ENCODE assay signal across 27 mouse cellular contexts in the genomic region with DNA sequence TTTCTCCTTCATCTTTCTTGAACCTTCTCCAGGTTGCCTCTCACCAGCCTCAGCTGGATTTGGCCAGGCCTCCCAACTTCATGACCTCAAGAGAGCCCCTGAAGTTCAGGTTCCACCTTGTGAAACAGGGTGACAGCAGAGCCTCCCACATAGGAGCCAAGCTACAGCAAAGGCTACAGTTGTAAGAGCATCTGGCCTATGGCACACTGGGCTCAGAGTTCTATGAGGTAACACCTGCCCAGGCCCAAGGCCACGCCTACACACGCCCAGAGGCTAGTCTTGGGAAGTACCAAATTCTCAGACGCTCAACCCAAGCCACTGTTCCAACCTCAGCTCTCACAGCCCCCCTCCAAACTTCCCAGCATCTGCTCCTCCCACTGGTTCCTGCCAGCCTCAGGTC. TPM values are rescaled to one million over a fixed set of nuclear protein-coding genes. Genes with fewer than 3 reads are reported as not detected.
DNase-seq lines count a peak whose midpoint lies in the region; ATAC-seq and TF ChIP-seq lines count a peak whose summit lies in the region.
"Had no signal": no experiment of that assay in that cellular context is flagged by ENCODE, and none has a peak within 500 bp of the region (broad histone marks: within the 10 kb centered on the region; RNA-seq: fewer than 3 reads in every experiment).

No protein-coding gene starts in this region.

- no peak for TF ChIP-seq CTCF in gastrocnemius, adult 2 months (IDR thresholded peaks at IDR 0.05)
- TF ChIP-seq CTCF in heart, adult 2 months (IDR thresholded peaks at IDR 0.05) = no peak

- no peaks in the 10 kb centered on the region for H3K27me3 ChIP-seq in heart, adult 2 months (ENCODE audit: control insufficient read depth, insufficient read depth, low read length)
- H3K27me3 ChIP-seq: CH12.LX; hindbrain, embryonic 15.5 days; intestine, embryonic 15.5 days; midbrain, embryonic 13.5 days; neural tube, embryonic 12.5 days; stomach, embryonic 15.5 days had no signal

- H3K27ac ChIP-seq in gastrocnemius, adult 2 months = peak overlapping the region; percentile 39; the same call in 1 of the 2 replicates
- no peak overlapping the region for H3K27ac ChIP-seq in heart, adult 2 months
- H3K27ac ChIP-seq: hindbrain, embryonic 15.5 days; intestine, embryonic 15.5 days; liver, embryonic 14.5 days; midbrain, embryonic 13.5 days; neural tube, embryonic 12.5 days; stomach, embryonic 15.5 days had no signal

- no peak for TF ChIP-seq EP300 in heart, adult 2 months (IDR thresholded peaks at IDR 0.05; ENCODE audit: insufficient read depth, low read depth, low read length)

- H3K4me3 ChIP-seq in gastrocnemius, adult 2 months = no peak overlapping the region
- H3K4me3 ChIP-seq in heart, adult 2 months = no peak overlapping the region
- H3K4me3 ChIP-seq: hindbrain, embryonic 15.5 days; intestine, embryonic 15.5 days; midbrain, embryonic 13.5 days; neural tube, embryonic 12.5 days; stomach, embryonic 15.5 days had no signal

- H3K9ac ChIP-seq in heart, adult 2 months (ENCODE audit: low read depth, low read length) = no peak overlapping the region
- H3K9ac ChIP-seq: hindbrain, embryonic 15.5 days; intestine, embryonic 15.5 days; liver, embryonic 14.5 days; midbrain, embryonic 13.5 days; neural tube, embryonic 12.5 days; stomach, embryonic 15.5 days had no signal

- H3K79me2 ChIP-seq in heart, adult 2 months (replicated peaks; ENCODE audit: control insufficient read depth, insufficient read depth, low read length) = peaks cover 12% of the 10 kb centered on the region

- intact Hi-C loops in gastrocnemius, adult 2 months (cut with DNase I) = loop anchor here (10.0 kb wide), 1 partner anchor 788 kb away; a partner anchor contains a TSS
- intact Hi-C loops in heart, adult 2 months (cut with DNase I) = no loop called here

- WGBS in heart, adult 2 months = 82% methylated on average over 3 of the region's 3 CpGs

- DNase-seq in gastrocnemius, adult 2 months = peak; percentile 43
- DNase-seq in gastrocnemius, adult 18-20 months (ENCODE audit: low spot score) = no peak
- DNase-seq in urinary bladder, postnatal 14 days (ENCODE audit: low spot score) = peak; percentile 41
- no peak for DNase-seq in urinary bladder, postnatal 4 days (ENCODE audit: low spot score in 2 of 2)
- peak; percentile 89 for DNase-seq in gonadal fat pad, adult 2 months (ENCODE audit: low read depth)
- no peak for DNase-seq in heart, adult 2 months
- DNase-seq: cerebellum, adult 11 months; cerebellum, postnatal 10 days; embryo, embryonic 11 days; heart, adult 11 months; heart, postnatal 4 days; kidney, adult 9 months; kidney, postnatal 36 days; layer of hippocampus, adult 9-11 months; thymus, postnatal 14 days had no signal

- H3K36me3 ChIP-seq in heart, adult 2 months (ENCODE audit: control insufficient read depth, insufficient read depth, low read length) = no peaks in the 10 kb centered on the region
- H3K36me3 ChIP-seq: hindbrain, embryonic 15.5 days; intestine, embryonic 15.5 days; midbrain, embryonic 13.5 days; neural tube, embryonic 12.5 days; stomach, embryonic 15.5 days had no signal

- no peak for TF ChIP-seq POLR2A in heart, adult 2 months (IDR thresholded peaks at IDR 0.05; ENCODE audit: insufficient read depth, low read depth, low read length)

- peaks cover 11% of the 10 kb centered on the region for H3K4me1 ChIP-seq in heart, adult 2 months (ENCODE audit: control insufficient read depth, insufficient read depth, low read length)

- no peak for ATAC-seq in frontal cortex, adult (ENCODE audit: low TSS enrichment)
- ATAC-seq: forebrain, embryonic 16.5 days; intestine, embryonic 15.5 days; midbrain, embryonic 13.5 days had no signal

RNA-seq across cellular contexts. Expression of a gene that starts 5.5 kb away (rescaled TPM):
- 100 to 1,000 TPM in 1 of 2 experiments, 10 to 100 TPM in 1; 67.5 to 103 TPM for total RNA-seq in gastrocnemius, adult 2 months (2021)
- 10 to 100 TPM; 79.2 to 99.4 TPM for total RNA-seq in gastrocnemius, adult 18-20 months (2021)
- polyA plus RNA-seq in gonadal fat pad, adult 2 months (2012; rRNA removed) = 18.6 and 22.5 TPM in 2 replicates
- 10 to 100 TPM; 28.9 to 36.1 TPM for total RNA-seq in heart, adult 2 months (2021)
- 13.1 and 15.8 TPM in 2 replicates for polyA plus RNA-seq in heart, adult 2 months (2012; rRNA removed)

RNA-seq across cellular contexts. Expression of a gene that starts 34.1 kb away (rescaled TPM):
- total RNA-seq in gastrocnemius, adult 2 months (2021) = not detected
- total RNA-seq in gastrocnemius, adult 18-20 months (2021) = not detected
- 0.82 and 1.7 TPM in 2 replicates for polyA plus RNA-seq in gonadal fat pad, adult 2 months (2012; rRNA removed)
- total RNA-seq in heart, adult 2 months (2021) = not detected
- 0.39 TPM in 1 of 2 replicates, not detected in the other for polyA plus RNA-seq in heart, adult 2 months (2012; rRNA removed)
- total RNA-seq: CH12.LX; heart, postnatal 4 days; megakaryocyte, adult 5-6 weeks had no signal
- polyA plus RNA-seq: heart, embryonic 14.5 days; limb, embryonic 11.5 days; liver, embryonic 14.5 days had no signal

RNA-seq across cellular contexts. Expression of a gene that starts 45.9 kb away (rescaled TPM):
- total RNA-seq in gastrocnemius, adult 2 months (2021) = 1 to 10 TPM; 4.7 to 5.9 TPM
- 1 to 10 TPM; 3.9 to 4.5 TPM for total RNA-seq in gastrocnemius, adult 18-20 months (2021)
- polyA plus RNA-seq in gonadal fat pad, adult 2 months (2012; rRNA removed) = 13.1 and 13.6 TPM in 2 replicates
- total RNA-seq in heart, adult 2 months (2021) = 1 to 10 TPM; 6.1 to 6.3 TPM
- 4.7 and 6.3 TPM in 2 replicates for polyA plus RNA-seq in heart, adult 2 months (2012; rRNA removed)

RNA-seq across cellular contexts. Expression of a gene that starts 59.7 kb away (rescaled TPM):
- 10 to 100 TPM; 12.9 to 13.4 TPM for total RNA-seq in gastrocnemius, adult 2 months (2021)
- total RNA-seq in gastrocnemius, adult 18-20 months (2021) = 10 to 100 TPM; 12.8 to 15.6 TPM
- polyA plus RNA-seq in gonadal fat pad, adult 2 months (2012; rRNA removed) = 6.7 and 9.6 TPM in 2 replicates
- 10 to 100 TPM; 15.5 to 16.6 TPM for total RNA-seq in heart, adult 2 months (2021)
- polyA plus RNA-seq in heart, adult 2 months (2012; rRNA removed) = 3.8 and 5.5 TPM in 2 replicates

Comparison
In these comparisons a context has a peak if more than half of its experiments do, and no peak if none do; other contexts are left out.
1. DNase-seq: peak in gastrocnemius, adult 2 months (single experiment), urinary bladder, postnatal 14 days (single experiment) and gonadal fat pad, adult 2 months (single experiment); none in gastrocnemius, adult 18-20 months (single experiment), urinary bladder, postnatal 4 days (0 of 2) and heart, adult 2 months (0 of 2).